Mouse (Mus musculus): ENCODE results near the gene Pla2g16. TPM values are rescaled to one million over a fixed set of nuclear protein-coding genes. Genes with fewer than 3 reads are reported as not detected.

Pla2g16 gene
- polyA plus RNA-seq, 1 experiment from 2014 or later: 7.6 TPM

DNA sequence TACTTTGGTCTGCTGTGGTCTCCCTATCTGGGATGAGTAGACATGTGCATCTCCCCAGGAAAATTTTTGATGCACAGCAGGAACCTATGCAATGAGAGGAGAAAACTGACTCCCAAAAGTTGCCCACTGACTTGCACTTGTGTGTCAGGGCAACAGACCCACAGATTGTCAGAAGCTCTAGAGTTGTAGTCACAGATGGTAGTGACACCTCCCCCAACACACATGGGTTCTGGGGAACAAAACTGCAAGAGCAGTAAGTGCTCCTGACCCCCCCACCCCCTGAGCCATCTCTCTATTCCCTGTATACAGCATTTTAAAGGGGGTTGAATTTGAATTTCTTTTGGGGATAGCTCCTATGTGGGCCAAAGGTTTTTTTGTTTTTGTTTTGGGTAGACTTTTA is 33.5 kb downstream of the Pla2g16 start:
- Histone ChIP-seq H3K27ac (replicated peaks; ENCODE audit: low read depth, low read length) (no peak overlapping the region), H3K4me2 (ENCODE audit: low read depth, severe bottlenecking) (no peak overlapping the region), H3K36me3 (ENCODE audit: control insufficient read depth, insufficient read depth, low read length) (no peaks in the 10 kb centered on the region), H3K4me1 (ENCODE audit: control insufficient read depth, insufficient read depth, low read length) (no peaks in the 10 kb centered on the region), H3K9ac (ENCODE audit: low read length) (no peak overlapping the region), H3K27me3 (ENCODE audit: control insufficient read depth, insufficient read depth, low read length) (no peaks in the 10 kb centered on the region), H3K4me3 (ENCODE audit: low read depth, low read length) (no peak overlapping the region), H3K9me3 (ENCODE audit: control insufficient read depth, low read length) (no peaks in the 10 kb centered on the region)
- no peak for DNase-seq (ENCODE audit: low spot score)
- ATAC-seq (ENCODE audit: insufficient number of reproducible peaks, low FRiP score, low TSS enrichment, low read depth): no peak

GRCm38 (mm10) chr19:7592018-7592417 is 34.8 kb downstream of the Pla2g16 start:
- WGBS: 55% methylated on average over 3 of the region's 3 CpGs
- no peaks in the 10 kb centered on the region for H3K36me3 ChIP-seq (ENCODE audit: control insufficient read depth, insufficient read depth, low read length)
- H3K4me3 ChIP-seq (ENCODE audit: low read depth, low read length): no peak overlapping the region
- H3K27ac ChIP-seq (replicated peaks; ENCODE audit: low read depth, low read length): no peak overlapping the region
- no peaks in the 10 kb centered on the region for H3K9me3 ChIP-seq (ENCODE audit: control insufficient read depth, low read length)
- H3K9ac ChIP-seq (ENCODE audit: low read length): no peak overlapping the region
- DNase-seq (ENCODE audit: low spot score) (no peak), ATAC-seq (ENCODE audit: insufficient number of reproducible peaks, low FRiP score, low TSS enrichment, low read depth) (no peak)
- H3K27me3 ChIP-seq (ENCODE audit: control insufficient read depth, insufficient read depth, low read length): no peaks in the 10 kb centered on the region
- no peaks in the 10 kb centered on the region for H3K4me1 ChIP-seq (ENCODE audit: control insufficient read depth, insufficient read depth, low read length)
- no peak overlapping the region for H3K4me2 ChIP-seq (ENCODE audit: low read depth, severe bottlenecking)

- peak; percentile 58 for DNase-seq (ENCODE audit: low spot score)
- Histone ChIP-seq H3K9me3 (ENCODE audit: control insufficient read depth, low read length) (no peaks in the 10 kb centered on the region), H3K4me2 (ENCODE audit: low read depth, severe bottlenecking) (no peak overlapping the region), H3K27me3 (ENCODE audit: control insufficient read depth, insufficient read depth, low read length) (no peaks in the 10 kb centered on the region), H3K36me3 (ENCODE audit: control insufficient read depth, insufficient read depth, low read length) (no peaks in the 10 kb centered on the region), H3K4me3 (ENCODE audit: low read depth, low read length) (no peak overlapping the region), H3K27ac (replicated peaks; ENCODE audit: low read depth, low read length) (no peak overlapping the region), H3K9ac (ENCODE audit: low read length) (no peak overlapping the region), H3K4me1 (ENCODE audit: control insufficient read depth, insufficient read depth, low read length) (no peaks in the 10 kb centered on the region)
- WGBS: 26% methylated on average over 2 of the region's 2 CpGs
- no peak for ATAC-seq (ENCODE audit: insufficient number of reproducible peaks, low FRiP score, low TSS enrichment, low read depth)
Observed at GRCm38 (mm10) chr19:7595534-7595933, 38.3 kb downstream of the Pla2g16 start.

GRCm38 (mm10) chr19:7598481-7598880 is 41.2 kb downstream of the Pla2g16 start:
- no peaks in the 10 kb centered on the region for H3K36me3 ChIP-seq (ENCODE audit: control insufficient read depth, insufficient read depth, low read length)
- no peak overlapping the region for H3K27ac ChIP-seq (replicated peaks; ENCODE audit: low read depth, low read length)
- H3K4me1 ChIP-seq (ENCODE audit: control insufficient read depth, insufficient read depth, low read length): no peaks in the 10 kb centered on the region
- WGBS: 65% methylated on average over 4 of the region's 4 CpGs
- no peaks in the 10 kb centered on the region for H3K27me3 ChIP-seq (ENCODE audit: control insufficient read depth, insufficient read depth, low read length)
- no peak overlapping the region for H3K9ac ChIP-seq (ENCODE audit: low read length)
- no peak for ATAC-seq (ENCODE audit: insufficient number of reproducible peaks, low FRiP score, low TSS enrichment, low read depth)
- H3K4me2 ChIP-seq (ENCODE audit: low read depth, severe bottlenecking): no peak overlapping the region
- DNase-seq (ENCODE audit: low spot score): no peak
- no peaks in the 10 kb centered on the region; the same call in 1 of the 2 replicates for H3K9me3 ChIP-seq (ENCODE audit: control insufficient read depth, low read length)
- H3K4me3 ChIP-seq (ENCODE audit: low read depth, low read length): no peak overlapping the region

- H3K9me3 ChIP-seq (ENCODE audit: control insufficient read depth, low read length): no peaks in the 10 kb centered on the region; the same call in 1 of the 2 replicates
- no peak overlapping the region for H3K9ac ChIP-seq (ENCODE audit: low read length)
- no peaks in the 10 kb centered on the region for H3K36me3 ChIP-seq (ENCODE audit: control insufficient read depth, insufficient read depth, low read length)
- WGBS: 83% methylated on average over 4 of the region's 4 CpGs
- no peaks in the 10 kb centered on the region for H3K27me3 ChIP-seq (ENCODE audit: control insufficient read depth, insufficient read depth, low read length)
- no peak for ATAC-seq (ENCODE audit: insufficient number of reproducible peaks, low FRiP score, low TSS enrichment, low read depth)
- no peak overlapping the region for H3K4me3 ChIP-seq (ENCODE audit: low read depth, low read length)
- H3K4me1 ChIP-seq (ENCODE audit: control insufficient read depth, insufficient read depth, low read length): 0 out of 2 replicates have a peak, but pooled peaks cover 3% of the 10 kb centered on the region
- H3K27ac ChIP-seq (replicated peaks; ENCODE audit: low read depth, low read length): no peak overlapping the region
- H3K4me2 ChIP-seq (ENCODE audit: low read depth, severe bottlenecking): no peak overlapping the region
- no peak for DNase-seq (ENCODE audit: low spot score)
Observed at GRCm38 (mm10) chr19:7601551-7601950, 44.3 kb downstream of the Pla2g16 start.

DNA sequence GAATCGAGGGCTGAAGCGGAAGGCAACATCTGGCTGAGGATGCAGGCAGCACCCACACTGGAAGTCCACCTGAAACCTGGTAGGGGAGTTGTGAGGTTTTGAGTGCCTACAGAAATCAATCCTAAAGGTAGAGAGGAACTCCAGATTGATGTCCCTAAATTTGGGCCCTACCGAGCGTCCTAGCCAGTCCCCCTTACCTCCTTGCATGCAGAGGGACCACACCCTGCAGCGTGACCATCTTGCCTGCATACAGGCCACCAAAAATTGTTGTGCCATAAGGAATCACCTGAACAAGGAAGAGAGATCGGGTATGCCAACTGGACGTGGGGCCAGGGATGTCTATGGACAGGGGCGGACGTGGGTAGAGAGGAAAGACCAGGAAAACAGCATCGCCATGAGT is 46.8 kb downstream of the Pla2g16 start:
- DNase-seq (ENCODE audit: low spot score) (no peak), ATAC-seq (ENCODE audit: insufficient number of reproducible peaks, low FRiP score, low TSS enrichment, low read depth) (no peak)
- Histone ChIP-seq H3K4me3 (ENCODE audit: low read depth, low read length) (no peak overlapping the region), H3K36me3 (ENCODE audit: control insufficient read depth, insufficient read depth, low read length) (no peaks in the 10 kb centered on the region), H3K9me3 (ENCODE audit: control insufficient read depth, low read length) (no peaks in the 10 kb centered on the region; the same call in 1 of the 2 replicates), H3K27me3 (ENCODE audit: control insufficient read depth, insufficient read depth, low read length) (no peaks in the 10 kb centered on the region), H3K27ac (replicated peaks; ENCODE audit: low read depth, low read length) (no peak overlapping the region), H3K9ac (ENCODE audit: low read length) (no peak overlapping the region), H3K4me2 (ENCODE audit: low read depth, severe bottlenecking) (no peak overlapping the region), H3K4me1 (ENCODE audit: control insufficient read depth, insufficient read depth, low read length) (peaks cover 8% of the 10 kb centered on the region)
- WGBS: 92% methylated on average over 10 of the region's 10 CpGs

GRCm38 (mm10) chr19:7605013-7605412 is 47.8 kb downstream of the Pla2g16 start:
- H3K36me3 ChIP-seq (ENCODE audit: control insufficient read depth, insufficient read depth, low read length): no peaks in the 10 kb centered on the region
- no peaks in the 10 kb centered on the region for H3K27me3 ChIP-seq (ENCODE audit: control insufficient read depth, insufficient read depth, low read length)
- H3K9me3 ChIP-seq (ENCODE audit: control insufficient read depth, low read length): no peaks in the 10 kb centered on the region; the same call in 1 of the 2 replicates
- no peak overlapping the region for H3K9ac ChIP-seq (ENCODE audit: low read length)
- DNase-seq (ENCODE audit: low spot score): no peak
- no peak overlapping the region for H3K4me3 ChIP-seq (ENCODE audit: low read depth, low read length)
- peaks cover 8% of the 10 kb centered on the region for H3K4me1 ChIP-seq (ENCODE audit: control insufficient read depth, insufficient read depth, low read length)
- ATAC-seq (ENCODE audit: insufficient number of reproducible peaks, low FRiP score, low TSS enrichment, low read depth): no peak
- H3K27ac ChIP-seq (replicated peaks; ENCODE audit: low read depth, low read length): no peak overlapping the region
- H3K4me2 ChIP-seq (ENCODE audit: low read depth, severe bottlenecking): no peak overlapping the region

- H3K27ac ChIP-seq (replicated peaks; ENCODE audit: low read depth, low read length): peak overlapping the region; percentile 38; the same call in 1 of the 2 replicates
- 1% methylated on average over 15 of the region's 15 CpGs for WGBS
- H3K9ac ChIP-seq (ENCODE audit: low read length): no peak overlapping the region
- ATAC-seq (ENCODE audit: insufficient number of reproducible peaks, low FRiP score, low TSS enrichment, low read depth) (peak; percentile 74), DNase-seq (ENCODE audit: low spot score) (peak; percentile 68)
- no peaks in the 10 kb centered on the region; the same call in 1 of the 2 replicates for H3K9me3 ChIP-seq (ENCODE audit: control insufficient read depth, low read length)
- H3K36me3 ChIP-seq (ENCODE audit: control insufficient read depth, insufficient read depth, low read length): no peaks in the 10 kb centered on the region
- H3K27me3 ChIP-seq (ENCODE audit: control insufficient read depth, insufficient read depth, low read length): no peaks in the 10 kb centered on the region
- peak overlapping the region; percentile 62 for H3K4me2 ChIP-seq (ENCODE audit: low read depth, severe bottlenecking)
- peak overlapping the region; percentile 21 for H3K4me3 ChIP-seq (ENCODE audit: low read depth, low read length)
- peaks cover 8% of the 10 kb centered on the region for H3K4me1 ChIP-seq (ENCODE audit: control insufficient read depth, insufficient read depth, low read length)
Observed at GRCm38 (mm10) chr19:7605930-7606783, 48.9 kb downstream of the Pla2g16 start.

Measured in limb, embryonic 11.5 days (tissue).